Mouse (Mus musculus) testis, postnatal 14 days (tissue): ENCODE measurements around the gene Aurkc.
"Not testable (repeated sequence)": the region's sequence is repeated elsewhere in the genome, so short reads cannot be mapped to it uniquely, and the experiment has no call there.

Experiments
- DNase-seq: peaks from one replicate; pipeline ENCODE4 v3.0.0; 2021; ENCODE audit warnings: low spot score

Gene Aurkc

DNA sequence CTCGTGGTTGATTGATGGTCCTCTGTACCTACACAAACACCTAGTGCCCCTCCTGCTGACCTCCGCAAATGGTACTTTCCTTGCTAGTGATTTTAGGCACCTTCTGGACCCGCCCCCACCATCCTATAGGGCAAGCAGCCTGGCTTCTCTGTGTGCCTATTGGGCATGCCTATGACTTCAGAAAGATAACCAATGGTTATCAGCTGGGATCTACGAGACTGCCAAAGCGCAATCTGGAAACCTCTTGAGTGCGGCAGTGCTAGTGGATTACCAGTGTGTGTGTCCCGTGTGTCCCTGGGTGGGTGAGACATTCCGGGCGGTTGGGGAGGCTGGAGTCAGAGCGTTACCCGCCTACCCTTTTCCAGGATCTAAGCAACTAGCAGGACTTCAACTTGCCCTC is at the start of gene Aurkc:
Gene Aurkc, plus strand, starts transcription at position 50 of the 400 bp plus-strand sequence.
- DNase-seq = not testable (repeated sequence)

DNA sequence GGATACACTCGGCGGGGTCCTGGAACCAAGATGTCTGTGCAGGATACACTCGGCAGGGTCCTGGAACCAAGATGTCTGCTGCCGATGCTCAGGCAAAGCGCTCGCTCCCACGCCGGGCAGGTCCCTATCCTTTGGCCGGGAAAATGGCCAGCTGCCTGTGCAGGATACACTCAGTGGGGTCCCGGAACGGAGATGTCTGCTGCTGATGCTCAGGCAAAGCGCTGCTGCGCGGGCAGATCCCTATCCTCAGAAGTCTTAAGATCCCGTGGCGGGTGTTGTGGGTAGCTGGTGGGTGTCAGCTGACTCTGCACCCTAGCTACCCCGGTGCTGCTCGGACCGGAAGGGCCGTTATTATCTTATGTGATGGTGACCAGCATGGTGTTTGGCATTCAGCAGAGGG is 47.0 kb upstream of the Aurkc start:
- DNase-seq = not testable (repeated sequence)

DNA sequence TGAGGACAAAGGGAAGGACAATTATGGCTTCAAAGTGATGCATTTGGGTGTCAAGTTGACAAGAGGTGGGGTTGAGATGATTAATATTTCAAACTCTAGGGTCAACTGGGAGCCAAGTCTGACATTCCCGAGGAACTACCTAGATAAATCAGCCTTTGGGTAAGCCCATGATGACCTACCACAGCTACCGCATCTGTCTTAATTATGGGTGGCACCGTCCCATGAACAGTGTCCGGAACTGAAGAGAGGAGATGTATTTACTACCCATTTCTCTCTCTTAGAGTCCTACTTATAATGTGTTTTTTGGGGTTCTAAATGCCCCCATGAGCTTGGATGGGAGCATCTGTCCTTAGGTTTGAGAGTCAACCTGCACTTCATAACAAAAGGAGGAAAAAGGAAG is 38.5 kb upstream of the Aurkc start:
- no peak for DNase-seq

- no peak for DNase-seq
Measured at GRCm38 (mm10) chr7:6958574-6958973, 36.5 kb upstream of the Aurkc start.

DNA sequence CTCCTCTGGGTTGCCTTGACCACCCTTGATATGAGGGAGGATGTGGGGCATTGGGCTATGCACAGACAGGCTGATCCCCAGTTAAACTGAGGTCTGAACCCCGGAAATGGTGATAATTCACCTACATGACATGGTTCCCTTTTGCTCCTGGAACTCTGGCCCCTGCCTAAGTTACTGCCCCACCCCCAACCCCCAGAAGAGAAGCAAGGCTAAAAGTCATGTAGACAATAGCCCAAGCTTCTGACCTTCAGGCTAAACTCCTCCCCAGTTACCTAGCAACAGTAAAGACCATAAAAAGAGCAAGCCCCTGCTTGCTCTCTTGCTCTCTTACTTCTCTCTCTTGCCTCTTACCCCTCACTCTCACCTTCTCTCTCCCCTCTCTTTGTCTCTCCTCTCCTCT is 21.5 kb upstream of the Aurkc start:
- DNase-seq = no peak

GRCm38 (mm10) chr7:6976890-6977289 is 18.2 kb upstream of the Aurkc start:
- peak; percentile 9 for DNase-seq

GRCm38 (mm10) chr7:6998914-6999313 is 3.8 kb downstream of the Aurkc start:
- DNase-seq = not testable (repeated sequence)

DNA sequence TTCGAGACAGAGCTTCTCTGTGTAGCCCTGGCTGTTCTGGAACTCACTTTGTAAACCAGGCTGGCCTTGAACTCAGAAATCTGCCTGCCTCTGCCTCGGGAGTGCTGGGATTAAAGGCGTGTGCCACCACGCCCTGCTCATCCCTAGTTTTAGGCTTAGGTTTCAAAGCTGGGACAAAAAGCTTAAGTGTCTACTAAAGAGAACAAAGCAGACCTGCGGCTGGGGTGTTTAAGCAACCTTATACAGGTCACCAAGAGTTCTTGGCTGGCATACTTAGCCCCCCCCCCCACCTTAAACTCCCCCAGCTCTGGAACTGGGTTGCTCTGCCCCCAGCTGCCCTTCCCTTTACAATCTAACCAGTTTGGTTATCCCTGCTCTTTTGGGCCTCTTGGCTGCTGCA is 10.3 kb downstream of the Aurkc start:
- DNase-seq = not testable (repeated sequence)

GRCm38 (mm10) chr7:7027445-7027844 is 32.3 kb downstream of the Aurkc start:
- no peak for DNase-seq

DNA sequence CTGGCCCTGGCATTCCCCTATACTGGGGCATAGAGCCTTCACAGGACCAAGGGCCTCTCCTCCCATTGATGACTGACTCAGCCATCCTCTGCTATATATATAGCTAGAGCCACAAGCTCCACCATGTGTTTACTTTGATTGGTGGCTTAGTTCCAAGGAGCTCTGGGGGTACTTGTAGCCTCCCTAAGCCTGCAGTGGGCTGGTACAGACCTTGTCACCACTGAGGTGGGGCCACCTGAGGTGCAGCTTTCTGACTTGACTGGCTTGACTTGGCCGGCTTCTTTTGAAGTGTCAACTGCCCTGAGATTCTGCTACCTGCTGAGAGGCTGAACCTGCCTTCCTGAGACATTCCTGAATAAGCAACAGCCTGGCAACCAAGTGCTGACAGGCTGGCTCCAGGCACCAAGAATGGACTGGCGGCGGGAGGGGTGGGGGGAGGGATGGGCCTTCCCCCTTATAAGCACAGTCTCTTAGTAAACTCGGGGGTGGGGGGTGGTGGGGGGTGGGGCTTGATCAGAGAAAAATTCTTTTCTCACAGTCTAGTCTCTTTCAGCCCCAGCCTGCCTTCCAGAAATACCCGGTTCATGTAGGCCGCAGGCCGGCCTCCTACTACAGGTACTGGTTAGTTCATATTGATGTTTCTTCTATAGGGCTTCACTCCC is 54.7 kb downstream of the Aurkc start:
- DNase-seq = not testable (repeated sequence)
